Mouse (Mus musculus) small intestine, adult 2 months (tissue): ENCODE data around the gene Hmbs.
"Not testable (repeated sequence)": the region's sequence is repeated elsewhere in the genome, so short reads cannot be mapped to it uniquely, and the experiment has no call there.

Experiments used
- CTCF ChIP-seq: fragments of 200-500 bp; IDR thresholded peaks from 2 replicates; pipeline ENCODE4 v1.5.1; 2012; ENCODE audit warnings: low read depth, mild to moderate bottlenecking, control low read depth, inconsistent platforms, low read length, moderate library complexity, mixed read lengths; ENCODE audit not compliant: insufficient replicate concordance, insufficient read length; ENCODE audit errors: extremely low read depth
- POLR2A ChIP-seq: fragments of 200-500 bp; IDR thresholded peaks from 2 replicates; pipeline ENCODE4 v1.6.1; 2012; ENCODE audit warnings: low read depth, mild to moderate bottlenecking, control low read depth, inconsistent platforms, low read length, moderate library complexity

DNA sequence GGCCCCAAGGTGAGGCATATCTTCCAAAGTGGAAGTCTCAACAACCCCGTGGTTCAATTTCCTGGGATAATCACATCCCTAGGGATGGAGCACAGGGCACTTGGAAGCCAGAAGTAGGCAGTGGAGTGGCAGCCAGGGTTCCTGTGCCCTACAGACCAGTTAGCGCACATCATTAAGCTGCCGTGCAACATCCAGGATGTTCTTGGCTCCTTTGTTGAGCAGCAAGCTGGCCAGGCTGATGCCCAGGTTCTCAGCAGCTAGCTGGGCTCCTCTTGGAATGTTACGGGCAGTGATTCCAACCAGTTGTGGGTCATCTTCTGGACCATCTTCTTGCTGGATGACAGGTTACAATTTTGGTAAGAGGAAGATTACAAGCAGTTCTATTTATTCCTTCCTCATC, 7.5 kb downstream of the Hmbs start:
- not testable (repeated sequence) for TF ChIP-seq CTCF, POLR2A
